Mouse (Mus musculus): ENCODE measurements at regions not wholly inside any gene's neighbourhood (a gene's known extent, or its start where the extent isn't known, plus 50 kb on each side); places are given as distances from the start of the nearest gene placed in this dataset.

DNA sequence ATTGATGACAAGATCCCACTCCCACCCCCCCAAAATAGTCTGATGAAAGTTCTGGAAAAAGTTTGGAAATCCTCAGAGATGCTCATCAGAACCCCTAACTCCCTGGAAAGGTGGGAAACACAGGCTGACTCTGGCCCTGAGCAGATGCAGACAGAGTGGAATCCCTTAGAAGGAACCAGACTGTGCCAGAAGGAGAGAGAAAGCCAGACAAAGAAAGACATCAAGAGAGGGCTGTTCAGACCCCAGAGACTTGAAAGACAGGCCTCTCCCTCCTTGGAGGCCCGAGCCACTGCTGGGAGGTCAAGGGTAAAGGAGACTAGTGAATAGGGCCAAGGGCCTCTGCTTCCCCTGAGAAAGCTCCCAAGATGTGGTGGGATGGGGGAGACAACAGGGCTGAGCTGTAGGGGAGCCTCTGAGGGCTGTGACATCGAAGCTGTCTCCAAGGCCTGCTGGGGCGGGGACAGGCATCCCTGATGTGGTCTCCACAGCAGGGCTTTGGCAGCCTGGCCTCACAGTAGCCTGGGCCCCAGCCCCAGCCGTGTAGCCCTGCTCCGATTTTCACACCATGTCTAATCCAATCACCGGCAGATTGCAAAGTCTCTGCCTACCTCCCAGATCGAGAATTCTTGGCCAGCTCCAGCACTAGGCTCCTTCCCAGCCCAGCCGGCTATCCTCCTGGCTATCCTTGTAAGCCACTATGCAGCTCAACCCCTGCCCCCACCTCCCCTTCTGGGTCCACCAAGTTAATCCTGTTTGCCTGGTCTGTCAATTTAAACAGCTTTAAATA is 83.5 kb upstream of the Parp11 start:
- Histone ChIP-seq H3K9me3 (ENCODE audit: low read depth, low read length) (no peaks in the 10 kb centered on the region), H3K4me2 (no peak overlapping the region), H3K27me3 (ENCODE audit: insufficient read depth, low read length) (no peaks in the 10 kb centered on the region), H3K9ac (no peak overlapping the region), H3K27ac (ENCODE audit: low read depth) (no peak overlapping the region), H3K4me1 (ENCODE audit: insufficient read depth) (0 out of 2 replicates have a peak, but pooled peaks cover 2% of the 10 kb centered on the region), H3K4me3 (ENCODE audit: low read depth, low read length) (no peak overlapping the region), H3K36me3 (ENCODE audit: insufficient read depth) (no peaks in the 10 kb centered on the region)
- WGBS: 20% methylated on average over 8 of the region's 8 CpGs
- no peak for DNase-seq
- no peak for TF ChIP-seq CTCF (IDR thresholded peaks at IDR 0.05; ENCODE audit: low read depth)
- peak; percentile 53; the same call in 1 of the 2 replicates for ATAC-seq (ENCODE audit: insufficient read depth)

DNA sequence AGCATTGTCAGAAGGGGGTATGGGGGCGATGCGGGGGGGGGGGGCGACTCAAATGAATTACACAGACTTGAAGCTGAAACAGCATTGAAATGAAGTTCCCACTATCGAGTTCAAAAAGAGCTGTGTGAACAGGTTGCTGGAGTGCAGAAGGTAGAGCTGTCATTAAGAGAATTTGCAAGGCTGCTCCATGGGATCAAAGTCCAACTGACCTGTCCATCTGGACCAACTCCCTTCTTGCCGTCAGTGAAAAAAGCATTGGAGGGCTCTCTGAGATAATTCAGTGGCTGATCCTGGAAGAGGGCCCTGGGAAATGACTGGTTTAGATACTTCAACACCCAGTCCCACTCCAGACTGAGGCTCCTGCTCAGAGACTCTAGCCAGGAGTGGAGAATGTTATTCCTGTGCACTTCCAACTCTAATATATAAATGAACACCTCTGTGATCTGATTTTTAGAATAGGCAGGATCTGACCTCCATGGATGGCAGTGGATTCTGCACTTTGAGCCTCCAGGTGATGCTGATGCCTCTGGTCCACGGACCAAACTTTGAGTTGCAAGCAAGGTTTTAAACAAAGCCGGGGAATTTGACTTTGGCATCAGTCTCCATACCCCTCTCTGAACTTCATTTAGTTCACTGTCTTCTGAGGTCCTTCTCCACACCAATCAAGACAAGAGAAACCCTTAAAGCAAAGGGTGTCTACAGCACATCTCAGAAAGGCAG is 82.6 kb upstream of the Parp11 start:
- Histone ChIP-seq H3K36me3 (ENCODE audit: insufficient read depth) (no peaks in the 10 kb centered on the region), H3K4me1 (ENCODE audit: insufficient read depth) (0 out of 2 replicates have a peak, but pooled peaks cover 2% of the 10 kb centered on the region), H3K27me3 (ENCODE audit: insufficient read depth, low read length) (no peaks in the 10 kb centered on the region), H3K9me3 (ENCODE audit: low read depth, low read length) (no peaks in the 10 kb centered on the region), H3K27ac (ENCODE audit: low read depth) (no peak overlapping the region), H3K4me2 (no peak overlapping the region), H3K9ac (no peak overlapping the region), H3K4me3 (ENCODE audit: low read depth, low read length) (no peak overlapping the region)
- no peak for TF ChIP-seq CTCF (IDR thresholded peaks at IDR 0.05; ENCODE audit: low read depth)
- ATAC-seq (ENCODE audit: insufficient read depth) (no peak), DNase-seq (no peak)
- WGBS: 40% methylated on average over 7 of the region's 7 CpGs

DNA sequence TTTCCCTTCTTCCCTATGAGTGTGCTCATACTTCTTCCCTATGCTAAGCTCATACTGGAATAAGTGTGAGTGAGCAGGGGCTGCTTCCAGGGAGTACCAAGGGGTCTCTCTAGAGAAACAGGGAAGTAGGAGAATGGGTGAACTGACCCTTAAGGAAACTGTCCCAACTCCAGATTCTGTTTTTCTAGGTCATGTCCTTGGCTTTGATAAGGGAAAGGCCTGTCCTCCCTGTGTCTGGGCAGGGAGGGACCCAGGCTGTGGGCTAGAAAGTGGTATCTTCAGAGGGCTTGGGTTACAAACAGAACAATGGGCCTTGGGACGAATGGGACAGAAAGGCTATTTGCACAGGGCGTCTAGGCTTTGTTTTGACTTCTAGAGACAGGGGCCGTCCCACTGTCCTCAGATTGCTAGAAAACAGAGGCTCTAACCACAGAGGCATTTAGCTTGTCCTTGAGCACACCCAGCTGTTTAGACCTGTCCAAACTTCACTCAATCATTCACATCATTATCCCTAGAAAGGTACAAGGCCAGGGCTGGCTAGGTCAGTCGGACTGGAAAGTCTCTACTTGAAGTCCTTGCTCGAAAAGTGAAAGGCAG is 82.0 kb upstream of the Parp11 start:
- Histone ChIP-seq H3K27ac (ENCODE audit: low read depth) (no peak overlapping the region), H3K4me2 (no peak overlapping the region), H3K4me3 (ENCODE audit: low read depth, low read length) (no peak overlapping the region), H3K36me3 (ENCODE audit: insufficient read depth) (no peaks in the 10 kb centered on the region), H3K27me3 (ENCODE audit: insufficient read depth, low read length) (no peaks in the 10 kb centered on the region), H3K4me1 (ENCODE audit: insufficient read depth) (0 out of 2 replicates have a peak, but pooled peaks cover 2% of the 10 kb centered on the region), H3K9me3 (ENCODE audit: low read depth, low read length) (no peaks in the 10 kb centered on the region), H3K9ac (no peak overlapping the region)
- no peak for ATAC-seq (ENCODE audit: insufficient read depth)
- WGBS: 38% methylated on average over 5 of the region's 5 CpGs
- no peak for TF ChIP-seq CTCF (IDR thresholded peaks at IDR 0.05; ENCODE audit: low read depth)
- DNase-seq: no peak

DNA sequence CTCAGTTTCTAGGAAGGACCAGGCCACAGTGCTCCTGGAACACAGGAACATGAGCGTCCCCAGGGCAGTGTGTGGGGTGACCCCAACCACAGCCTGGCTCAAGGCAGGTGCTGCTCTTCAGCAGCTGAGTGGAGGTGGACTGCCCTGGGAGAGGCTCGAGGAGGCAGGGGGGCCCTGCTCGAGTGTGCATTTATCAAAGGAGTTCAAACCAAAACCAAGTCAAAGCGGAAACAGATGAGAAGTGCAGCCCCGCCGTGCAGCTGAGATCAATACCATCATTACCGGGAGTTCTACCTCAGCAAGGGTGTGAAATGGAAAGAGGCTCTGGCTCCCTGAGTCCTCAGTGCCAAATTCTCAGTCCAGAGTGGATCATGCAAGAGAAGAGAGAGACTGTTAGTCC is 81.4 kb upstream of the Parp11 start:
- Histone ChIP-seq H3K36me3 (ENCODE audit: insufficient read depth) (no peaks in the 10 kb centered on the region), H3K4me3 (ENCODE audit: low read depth, low read length) (no peak overlapping the region), H3K9me3 (ENCODE audit: low read depth, low read length) (no peaks in the 10 kb centered on the region), H3K4me2 (no peak overlapping the region), H3K9ac (no peak overlapping the region), H3K27ac (ENCODE audit: low read depth) (no peak overlapping the region), H3K4me1 (ENCODE audit: insufficient read depth) (0 out of 2 replicates have a peak, but pooled peaks cover 2% of the 10 kb centered on the region), H3K27me3 (ENCODE audit: insufficient read depth, low read length) (no peaks in the 10 kb centered on the region)
- no peak for DNase-seq
- no peak for ATAC-seq (ENCODE audit: insufficient read depth)
- TF ChIP-seq CTCF (IDR thresholded peaks at IDR 0.05; ENCODE audit: low read depth): no peak
- WGBS: 25% methylated on average over 7 of the region's 7 CpGs

DNA sequence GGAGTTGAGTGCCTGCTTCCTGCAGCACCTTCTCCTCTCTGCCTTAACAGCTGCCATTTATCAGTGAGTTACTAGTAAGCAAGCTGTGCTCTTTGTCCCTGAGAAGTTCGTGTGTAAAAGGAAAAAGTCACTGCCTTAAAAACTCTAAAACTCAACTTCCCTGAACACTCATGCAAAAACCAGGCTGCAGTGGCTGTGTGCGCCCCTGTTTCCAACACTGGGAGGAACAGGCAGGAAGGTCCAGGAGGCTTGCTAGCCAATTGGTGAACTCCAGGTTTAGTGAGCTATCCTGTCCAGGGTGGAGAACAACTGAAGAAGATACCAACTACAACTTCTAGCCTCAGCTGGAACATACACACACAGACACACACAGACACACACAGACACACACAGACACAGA is 81.0 kb upstream of the Parp11 start:
- TF ChIP-seq CTCF (IDR thresholded peaks at IDR 0.05; ENCODE audit: low read depth): no peak
- WGBS: 39% methylated on average over 2 of the region's 2 CpGs
- Histone ChIP-seq H3K27ac (ENCODE audit: low read depth) (no peak overlapping the region), H3K4me3 (ENCODE audit: low read depth, low read length) (no peak overlapping the region), H3K27me3 (ENCODE audit: insufficient read depth, low read length) (no peaks in the 10 kb centered on the region), H3K9me3 (ENCODE audit: low read depth, low read length) (no peaks in the 10 kb centered on the region), H3K36me3 (ENCODE audit: insufficient read depth) (no peaks in the 10 kb centered on the region), H3K9ac (no peak overlapping the region), H3K4me1 (ENCODE audit: insufficient read depth) (0 out of 2 replicates have a peak, but pooled peaks cover 2% of the 10 kb centered on the region), H3K4me2 (no peak overlapping the region)
- ATAC-seq (ENCODE audit: insufficient read depth) (no peak), DNase-seq (no peak)

DNA sequence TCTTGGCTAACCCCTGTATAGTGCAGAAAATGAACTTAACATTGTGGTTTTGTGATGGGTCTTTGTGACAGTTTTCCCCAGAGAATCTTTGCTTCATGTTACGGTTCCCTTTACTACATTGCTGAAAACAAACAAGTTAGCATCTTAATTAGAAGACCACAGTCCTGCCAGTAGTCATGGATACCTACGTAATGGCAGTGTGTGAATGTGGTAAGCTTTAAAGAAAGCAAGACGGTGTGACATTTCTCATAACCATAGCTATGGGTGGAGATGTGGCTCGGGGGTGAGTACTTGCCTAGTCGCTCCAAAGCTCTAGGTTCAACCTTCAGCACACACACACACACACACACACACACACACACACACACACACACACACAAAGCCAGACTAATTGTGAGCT is 73.6 kb upstream of the Parp11 start:
- H3K4me3 ChIP-seq (ENCODE audit: low read depth, low read length): no peak overlapping the region

More for the DNA sequence above, 73.6 kb upstream of the Parp11 start:
- Histone ChIP-seq H3K9ac (no peak overlapping the region), H3K9me3 (ENCODE audit: low read depth, low read length) (no peaks in the 10 kb centered on the region), H3K36me3 (ENCODE audit: insufficient read depth) (no peaks in the 10 kb centered on the region), H3K4me2 (no peak overlapping the region), H3K4me1 (ENCODE audit: insufficient read depth) (peaks cover 9% of the 10 kb centered on the region; the same call in 1 of the 2 replicates), H3K27ac (ENCODE audit: low read depth) (no peak overlapping the region), H3K27me3 (ENCODE audit: insufficient read depth, low read length) (no peaks in the 10 kb centered on the region)
- DNase-seq (no peak), ATAC-seq (ENCODE audit: insufficient read depth) (no peak)
- no peak for TF ChIP-seq CTCF (IDR thresholded peaks at IDR 0.05; ENCODE audit: low read depth)
- WGBS: 87% methylated on average over 5 of the region's 5 CpGs

All from lung, embryonic 14.5 days (tissue).